Mouse (Mus musculus) spleen, postnatal 0 days (tissue): Measurements from ENCODE around the gene Hist1h2bh. TPM values are rescaled to one million over a fixed set of nuclear protein-coding genes. Genes with fewer than 3 reads are reported as not detected.

Experiments used
- polyA plus RNA-seq: library from polyadenylated mRNA; unstranded; fragments of >200 nt; fragmentation: Nextera tagmentation; extraction: Ambion mirVana; gene quantifications from 2 replicates; pipeline ENCODE4 v1.2.1, GENCODE M21; 2015

Gene Hist1h2bh
- 2.3 and 2.8 TPM in 2 replicates for polyA plus RNA-seq

GRCm38 (mm10) chr13:23542999-23543607, at the start of gene Hist1h2bh:
TSS of gene Hist1h2bh (minus strand) at chr13:23543392.

GRCm38 (mm10) chr13:23581408-23582218, 38.4 kb upstream of the Hist1h2bh start, which contains the start of gene Hist1h4d:
TSS of gene Hist1h4d (plus strand) at chr13:23581598.

GRCm38 (mm10) chr13:23575271-23575851, 32.2 kb upstream of the Hist1h2bh start, which contains the start of gene Hist1h3d:
TSS of gene Hist1h3d (plus strand) at chr13:23575763.

GRCm38 (mm10) chr13:23573898-23574524, 30.8 kb upstream of the Hist1h2bh start, which contains the start of the genes Hist1h2bf and Hist1h2ad:
TSS of gene Hist1h2bf (minus strand) at chr13:23574196.
TSS of gene Hist1h2ad (plus strand) at chr13:23574381.

GRCm38 (mm10) chr13:23571022-23571503, 27.9 kb upstream of the Hist1h2bh start, which contains the start of the genes Hist1h2ae and Hist1h2bg:
TSS of gene Hist1h2ae (minus strand) at chr13:23571220.
TSS of gene Hist1h2bg (plus strand) at chr13:23571396.

GRCm38 (mm10) chr13:23561883-23562659, 18.9 kb upstream of the Hist1h2bh start, which contains the start of gene Hist1h3e:
TSS of gene Hist1h3e (minus strand) at chr13:23562369.

GRCm38 (mm10) chr13:23552962-23553361, 9.8 kb upstream of the Hist1h2bh start, which contains the start of gene Hist1h1d:
TSS of gene Hist1h1d (plus strand) at chr13:23553262.

GRCm38 (mm10) chr13:23551146-23551834, 8.1 kb upstream of the Hist1h2bh start, which contains the start of gene Hist1h4f:
TSS of gene Hist1h4f (minus strand) at chr13:23551648.

GRCm38 (mm10) chr13:23543965-23544786, 984 bp upstream of the Hist1h2bh start, which contains the start of gene Hist1h3f:
TSS of gene Hist1h3f (plus strand) at chr13:23544052.

GRCm38 (mm10) chr13:23535137-23536075, 7.8 kb downstream of the Hist1h2bh start, which contains the start of gene Hist1h3g:
TSS of gene Hist1h3g (plus strand) at chr13:23535422.

GRCm38 (mm10) chr13:23533560-23534367, 9.4 kb downstream of the Hist1h2bh start, which contains the start of gene Hist1h2af:
TSS of gene Hist1h2af (plus strand) at chr13:23533906.

GRCm38 (mm10) chr13:23530901-23531875, 12.0 kb downstream of the Hist1h2bh start, which contains the start of gene Hist1h4h:
TSS of gene Hist1h4h (plus strand) at chr13:23531050.

